Mouse (Mus musculus) lung, embryonic 16.5 days (tissue): Measurements from ENCODE around the gene Gm49027. TPM values are rescaled to one million over a fixed set of nuclear protein-coding genes. Genes with fewer than 3 reads are reported as not detected.
A peak's percentile ranks its signal among the peaks of the same experiment; 100 is the strongest.

ENCODE experiments used
- ATAC-seq: fragments of 200-750 bp; cut with Nextera tagmentation; 2 replicates; pipeline ENCODE4 v1.8.0; 2017; ENCODE audit warnings: low read depth, mild to moderate bottlenecking, moderate library complexity
- H3K27ac ChIP-seq: fragments of 300-500 bp; sonication (generic); 2 replicates; pipeline ENCODE4 v1.5.1; 2014; ENCODE audit warnings: mild to moderate bottlenecking, control low read depth, low read length
- H3K27me3 ChIP-seq: fragments of 300-500 bp; sonication (generic); 2 replicates; pipeline ENCODE4 v1.6.1; 2014; ENCODE audit warnings: low read depth, low read length, mixed read lengths; ENCODE audit not compliant: control insufficient read depth, insufficient read depth
- H3K36me3 ChIP-seq: fragments of 300-500 bp; sonication (generic); 2 replicates; pipeline ENCODE4 v1.6.1; 2014; ENCODE audit warnings: low read length; ENCODE audit not compliant: control insufficient read depth, insufficient read depth
- H3K4me1 ChIP-seq: fragments of 300-500 bp; sonication (generic); replicated peaks from 2 replicates; pipeline ENCODE4 v1.6.1; 2014; ENCODE audit warnings: low read length, mixed read lengths; ENCODE audit not compliant: control insufficient read depth, insufficient read depth
- H3K4me2 ChIP-seq: fragments of 300-500 bp; sonication (generic); 2 replicates; pipeline ENCODE4 v1.6.1; 2014; ENCODE audit warnings: low read depth, low read length, control low read depth
- H3K4me3 ChIP-seq: fragments of 300-500 bp; sonication (generic); 2 replicates; pipeline ENCODE4 v1.5.1; 2014; ENCODE audit warnings: mild to moderate bottlenecking, low read length, control low read depth
- H3K9ac ChIP-seq: fragments of 300-500 bp; sonication (generic); 2 replicates; pipeline ENCODE4 v1.6.1; 2014; ENCODE audit warnings: low read length, control low read depth
- H3K9me3 ChIP-seq: fragments of 300-500 bp; sonication (generic); 2 replicates; pipeline ENCODE4 v1.6.1; 2016; ENCODE audit warnings: low read length; ENCODE audit not compliant: control insufficient read depth
- WGBS: fragments of 180-500 bp; shearing (Covaris S2); extraction: QIAGEN DNeasy Blood & Tissue Kit; methylation state at CpG from one replicate; pipeline ENCODE4 v1.1.7; 2014; 5-methylcytosine and 5-hydroxymethylcytosine counted together
- polyA plus RNA-seq: library from polyadenylated mRNA; unstranded; fragments of >200 nt; fragmentation: Nextera tagmentation; extraction: Ambion mirVana; gene quantifications from 2 replicates; pipeline ENCODE4 v1.2.1, GENCODE M21; 2015

The Gm49027 gene
- polyA plus RNA-seq, 1 experiment from 2014 or later = 0.59 TPM

DNA sequence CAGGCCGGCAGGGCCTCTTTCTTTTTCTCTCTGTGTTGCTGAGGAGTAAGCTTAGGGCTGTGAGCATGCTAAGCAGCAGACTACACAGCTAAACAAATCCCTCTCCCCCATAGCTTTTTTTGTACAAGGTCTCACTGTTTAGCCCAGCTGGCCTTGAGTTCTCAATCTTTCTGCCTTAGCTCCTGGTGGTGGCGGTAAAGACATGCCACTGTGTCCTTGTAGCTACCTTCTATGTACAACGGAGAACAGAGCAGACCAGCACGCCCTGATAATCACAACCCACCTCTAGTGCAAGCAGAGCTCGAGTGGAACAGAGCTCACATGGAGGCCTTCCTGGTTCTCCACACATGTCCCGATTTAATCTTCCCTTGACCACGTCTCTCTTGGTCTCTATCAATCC, 3.4 kb upstream of the Gm49027 start:
- ATAC-seq = no peak
- 63% methylated on average over 7 of the region's 7 CpGs for WGBS

DNA sequence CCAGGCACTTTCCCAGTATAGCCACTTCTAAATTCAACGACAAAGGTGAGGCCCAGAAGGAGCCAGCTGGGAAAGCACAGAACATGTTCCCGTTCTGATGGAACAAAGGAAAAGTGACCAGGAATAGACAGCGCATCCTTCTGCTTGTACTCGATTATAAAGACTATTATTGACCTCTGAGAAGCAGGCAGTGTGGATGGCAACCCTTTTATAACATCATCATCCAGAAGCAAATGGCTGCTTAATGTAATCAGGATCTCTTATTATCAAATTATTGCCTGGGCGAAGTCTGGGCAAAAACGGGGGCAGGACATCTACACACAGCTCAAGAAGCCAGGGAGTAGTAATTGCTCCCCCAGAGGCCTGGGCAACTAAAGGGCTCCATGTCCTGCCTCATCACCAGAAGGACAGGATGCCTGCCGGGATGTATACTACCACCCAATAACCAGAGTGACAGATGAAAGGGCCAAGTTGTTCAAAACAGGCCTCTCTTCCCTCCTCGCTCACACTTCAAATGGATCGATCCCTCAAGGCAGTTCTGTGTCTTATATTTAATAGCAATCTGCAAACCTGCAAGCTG, 718 bp upstream of the Gm49027 start:
- Histone ChIP-seq H3K4me2 (no peak overlapping the region), H3K9ac (no peak overlapping the region), H3K27me3 (no peaks in the 10 kb centered on the region), H3K4me3 (no peak overlapping the region), H3K9me3 (no peaks in the 10 kb centered on the region), H3K36me3 (peaks cover 5% of the 10 kb centered on the region; the same call in 1 of the 2 replicates), H3K27ac (no peak overlapping the region), H3K4me1 (peaks cover 11% of the 10 kb centered on the region)
- WGBS = 90% methylated on average over 9 of the region's 9 CpGs
- ATAC-seq = no peak

More for the DNA sequence above, 3.4 kb upstream of the Gm49027 start:
- H3K36me3 ChIP-seq = peaks cover 19% of the 10 kb centered on the region; the same call in 1 of the 2 replicates
- H3K27ac ChIP-seq = no peak overlapping the region
- H3K27me3 ChIP-seq = no peaks in the 10 kb centered on the region
- no peak overlapping the region for H3K4me2 ChIP-seq
- H3K4me1 ChIP-seq = peaks cover 4% of the 10 kb centered on the region
- no peaks in the 10 kb centered on the region for H3K9me3 ChIP-seq
- H3K9ac ChIP-seq = no peak overlapping the region
- no peak overlapping the region for H3K4me3 ChIP-seq

DNA sequence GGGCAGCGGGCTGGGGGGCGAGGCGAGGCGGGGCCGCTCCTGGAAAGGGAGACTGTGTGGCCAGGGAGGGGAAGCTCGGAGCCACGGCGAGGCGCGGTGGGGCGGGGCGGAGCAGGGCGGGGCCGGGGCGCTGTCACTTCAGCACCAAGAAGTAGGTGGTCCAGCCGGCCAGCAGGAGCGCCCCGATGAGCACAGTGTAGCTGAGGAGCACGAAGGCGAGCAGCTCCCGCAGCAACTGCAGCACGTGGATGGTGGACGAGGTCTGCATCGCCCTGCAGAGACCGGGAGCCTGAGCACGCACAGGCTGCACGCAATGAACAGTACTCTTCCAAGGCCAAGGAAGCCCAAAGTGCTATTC, 916 bp downstream of the Gm49027 start:
- ATAC-seq = peak; percentile 97
- no peak overlapping the region; the same call in 1 of the 2 replicates for H3K9ac ChIP-seq
- H3K36me3 ChIP-seq = peaks cover 5% of the 10 kb centered on the region; the same call in 1 of the 2 replicates
- H3K27me3 ChIP-seq = no peaks in the 10 kb centered on the region
- H3K4me2 ChIP-seq = peak overlapping the region; percentile 62
- peak overlapping the region; percentile 88 for H3K4me3 ChIP-seq
- H3K27ac ChIP-seq = no peak overlapping the region
- peaks cover 11% of the 10 kb centered on the region for H3K4me1 ChIP-seq
- 0% methylated on average over 22 of the region's 27 CpGs for WGBS
- H3K9me3 ChIP-seq = no peaks in the 10 kb centered on the region

DNA sequence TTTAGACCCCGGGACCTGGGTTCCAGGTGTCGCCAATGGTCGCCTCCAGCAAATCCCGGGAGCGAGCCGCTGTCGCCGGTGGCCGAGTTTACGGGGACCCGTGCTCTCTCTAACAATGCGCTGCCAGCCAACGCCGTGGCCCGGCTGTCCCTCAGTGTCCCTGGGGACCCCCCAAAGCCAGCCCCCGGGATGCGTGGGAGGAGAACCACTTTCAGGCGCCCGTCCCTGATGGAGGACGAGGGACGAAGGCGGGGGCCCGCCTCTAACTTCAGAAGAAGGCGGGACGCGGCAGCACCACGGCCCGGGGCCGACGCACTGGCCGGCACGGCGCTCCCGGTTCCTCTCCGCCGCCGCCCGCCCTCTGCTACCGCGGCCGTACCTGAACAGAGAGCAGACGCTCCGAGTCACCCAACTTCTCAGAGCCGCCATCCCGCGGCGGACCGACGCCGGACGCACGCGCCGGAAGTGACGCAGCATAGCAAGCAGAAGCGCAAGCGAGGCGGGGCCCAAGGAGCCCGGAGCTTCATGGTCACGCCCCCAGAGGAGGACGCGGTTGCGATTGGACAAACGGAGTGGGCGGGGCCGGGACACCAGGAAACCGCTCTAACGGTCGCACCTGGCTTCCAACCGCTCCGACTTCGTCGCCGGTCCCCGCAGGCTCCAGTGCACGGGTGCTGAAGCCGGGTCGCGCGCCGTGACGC, 1.4 kb downstream of the Gm49027 start, which contains the start of gene Diablo:
Gene Diablo, minus strand, starts transcription at position 485 of the 701 bp plus-strand sequence.
- WGBS = under 1% methylated on average over 77 of the region's 82 CpGs
- Histone ChIP-seq H3K36me3 (no peaks in the 10 kb centered on the region; the same call in 1 of the 2 replicates), H3K4me3 (peak within 1 kb of the TSS; percentile 88), H3K4me1 (peaks cover 11% of the 10 kb centered on the region), H3K27ac (peak within 1 kb of the TSS; percentile 24; the same call in 1 of the 2 replicates), H3K9me3 (no peaks in the 10 kb centered on the region), H3K27me3 (no peaks in the 10 kb centered on the region), H3K9ac (peak within 1 kb of the TSS; percentile 89), H3K4me2 (peak within 1 kb of the TSS; percentile 68)
- peak; percentile 99 for ATAC-seq

DNA sequence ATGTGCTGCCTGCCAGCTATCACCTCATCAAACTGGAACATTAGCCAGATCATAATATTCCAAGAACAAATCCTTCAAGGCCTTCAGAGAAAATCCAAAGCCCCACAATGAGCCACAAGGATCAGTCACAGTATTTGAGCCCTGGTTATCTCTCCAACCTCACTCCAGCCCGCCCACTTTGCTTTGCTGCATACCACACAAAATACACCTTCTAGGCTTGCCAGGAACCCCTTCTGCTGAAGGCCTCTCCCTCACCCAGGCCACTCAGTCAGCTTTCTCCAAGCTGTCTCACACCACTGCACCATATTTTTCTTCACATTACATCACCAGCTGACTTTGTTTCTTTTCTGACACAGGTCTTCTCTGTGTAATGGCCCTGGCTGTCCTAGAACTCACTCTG, 3.1 kb downstream of the Gm49027 start:
- Histone ChIP-seq H3K4me3 (no peak overlapping the region), H3K4me2 (no peak overlapping the region), H3K9me3 (no peaks in the 10 kb centered on the region), H3K27ac (no peak overlapping the region), H3K4me1 (peaks cover 11% of the 10 kb centered on the region), H3K27me3 (no peaks in the 10 kb centered on the region), H3K9ac (no peak overlapping the region), H3K36me3 (peaks cover 5% of the 10 kb centered on the region; the same call in 1 of the 2 replicates)
- no peak for ATAC-seq
- WGBS = 69% methylated on average over 1 of the region's 1 CpGs

DNA sequence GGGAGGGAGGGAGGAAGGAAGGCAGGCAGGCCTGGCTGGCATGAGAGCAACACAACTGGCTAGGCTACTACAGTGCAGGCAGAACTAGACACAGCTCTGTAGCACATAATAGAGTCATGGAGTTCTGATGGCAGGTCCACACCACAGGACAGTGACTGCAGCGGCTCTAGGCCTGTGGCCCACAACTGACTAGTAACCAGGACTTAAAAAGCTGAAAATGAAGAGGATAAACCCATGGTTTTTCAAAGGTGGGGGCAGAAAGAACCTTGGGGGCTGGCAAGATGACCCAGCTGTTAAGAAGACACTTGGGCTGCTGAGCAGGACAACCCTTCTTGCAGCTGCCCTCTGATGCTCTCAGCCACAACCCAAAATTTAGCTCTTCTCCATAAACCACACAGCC, 3.7 kb downstream of the Gm49027 start:
- Histone ChIP-seq H3K4me3 (no peak overlapping the region), H3K27me3 (no peaks in the 10 kb centered on the region), H3K9ac (no peak overlapping the region), H3K27ac (no peak overlapping the region), H3K36me3 (peaks cover 9% of the 10 kb centered on the region; the same call in 1 of the 2 replicates), H3K9me3 (no peaks in the 10 kb centered on the region), H3K4me1 (peaks cover 11% of the 10 kb centered on the region), H3K4me2 (no peak overlapping the region)
- WGBS = 74% methylated on average over 1 of the region's 1 CpGs
- no peak for ATAC-seq

DNA sequence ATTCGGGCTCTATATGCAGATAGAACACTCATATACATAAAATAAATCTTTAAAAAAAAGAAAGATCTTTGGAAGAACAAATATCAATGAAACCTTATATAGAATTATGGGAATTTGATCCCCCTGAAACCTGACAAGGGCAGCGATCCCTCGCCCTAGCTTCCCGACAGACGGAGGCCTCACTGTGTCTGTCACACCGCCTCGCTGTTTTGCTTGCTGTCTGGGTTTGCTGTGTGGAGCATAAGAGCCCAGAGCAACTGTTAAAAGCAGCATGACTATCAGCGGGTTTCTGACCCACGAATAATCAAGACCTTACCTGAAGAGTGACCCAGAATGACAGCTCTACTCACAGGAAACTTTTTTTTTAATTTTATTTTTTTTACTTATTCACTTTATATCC, 4.6 kb downstream of the Gm49027 start:
- no peak overlapping the region for H3K4me2 ChIP-seq
- H3K4me3 ChIP-seq = no peak overlapping the region
- H3K27me3 ChIP-seq = no peaks in the 10 kb centered on the region
- WGBS = 86% methylated on average over 9 of the region's 9 CpGs
- peaks cover 11% of the 10 kb centered on the region for H3K4me1 ChIP-seq
- H3K9ac ChIP-seq = no peak overlapping the region
- peaks cover 11% of the 10 kb centered on the region; the same call in 1 of the 2 replicates for H3K36me3 ChIP-seq
- ATAC-seq = no peak
- H3K27ac ChIP-seq = no peak overlapping the region
- no peaks in the 10 kb centered on the region for H3K9me3 ChIP-seq

DNA sequence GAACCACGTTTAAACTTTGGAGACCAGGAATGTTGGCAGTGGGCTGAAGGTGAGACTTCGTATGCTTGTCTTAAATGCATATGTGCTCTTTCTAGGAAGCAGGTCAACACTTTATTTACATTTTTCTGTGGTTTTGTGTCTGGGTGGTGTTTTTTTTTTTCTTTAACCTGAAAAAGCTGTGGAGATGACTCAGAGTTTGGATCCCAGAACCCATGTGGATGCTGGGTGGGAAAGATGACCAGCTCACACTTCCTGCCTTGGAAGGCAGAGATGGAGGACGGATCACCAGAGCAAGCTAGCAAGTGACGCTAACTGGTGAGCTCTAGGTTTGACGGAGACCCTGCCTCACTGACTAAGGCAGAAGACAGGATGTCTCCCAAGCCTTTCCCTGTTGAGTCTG, 10.4 kb downstream of the Gm49027 start:
- Histone ChIP-seq H3K27ac (no peak overlapping the region), H3K4me1 (no peaks in the 10 kb centered on the region), H3K9me3 (no peaks in the 10 kb centered on the region), H3K4me3 (no peak overlapping the region), H3K36me3 (peaks cover 11% of the 10 kb centered on the region), H3K9ac (no peak overlapping the region), H3K4me2 (no peak overlapping the region), H3K27me3 (no peaks in the 10 kb centered on the region)
- ATAC-seq = no peak
- WGBS = 80% methylated on average over 5 of the region's 5 CpGs

DNA sequence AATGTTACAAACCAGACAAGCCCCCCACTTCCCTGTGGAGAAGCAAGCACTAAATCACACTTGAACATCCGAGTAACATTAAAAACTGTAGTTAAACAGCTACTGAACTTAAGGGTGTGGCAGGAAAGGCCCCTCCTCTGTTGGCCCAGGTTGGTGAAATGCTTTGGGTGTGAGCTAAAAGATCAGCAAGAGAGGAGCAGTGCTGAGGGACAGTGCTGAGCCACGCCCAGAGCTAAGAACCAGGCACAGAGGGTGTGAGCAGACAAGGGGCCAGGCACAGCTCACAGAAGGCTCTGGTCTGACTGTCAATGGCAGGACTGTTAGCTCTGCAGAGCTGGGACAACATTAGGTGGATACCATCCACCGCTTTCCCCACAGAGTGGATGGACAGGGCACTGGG, 13.2 kb downstream of the Gm49027 start:
- Histone ChIP-seq H3K36me3 (peaks cover 5% of the 10 kb centered on the region), H3K27me3 (peaks cover 7% of the 10 kb centered on the region), H3K4me2 (no peak overlapping the region), H3K9ac (no peak overlapping the region), H3K4me3 (no peak overlapping the region), H3K9me3 (no peaks in the 10 kb centered on the region), H3K4me1 (0 out of 2 replicates have a peak, but pooled peaks cover 5% of the 10 kb centered on the region), H3K27ac (no peak overlapping the region)
- WGBS = 61% methylated on average over 3 of the region's 3 CpGs
- no peak for ATAC-seq
